Mouse (Mus musculus) embryonic fibroblast, embryonic 13.5 days (primary cell): ENCODE measurements around the gene Kcna6.

Experiments
- CTCF ChIP-seq: IDR thresholded peaks from 2 replicates; pipeline ENCODE4 v1.5.1; 2011; ENCODE audit warnings: mild to moderate bottlenecking, control low read depth, low read length, moderate library complexity, borderline replicate concordance; ENCODE audit not compliant: insufficient read depth
- POLR2A ChIP-seq: IDR thresholded peaks from 2 replicates; pipeline ENCODE4 v1.6.1; 2011; ENCODE audit warnings: low read depth, mild to moderate bottlenecking, control low read depth, low read length, moderate library complexity

GRCm38 (mm10) chr6:126772326-126772725, 31.9 kb upstream of the Kcna6 start:
- TF ChIP-seq CTCF (no peak), POLR2A (no peak)
